Mouse (Mus musculus) kidney, postnatal 0 days (tissue): ENCODE results near the gene Stau1. TPM values are rescaled to one million over a fixed set of nuclear protein-coding genes. Genes with fewer than 3 reads are reported as not detected.

ENCODE experiments used
- ATAC-seq: fragments of 200-750 bp; cut with Nextera tagmentation; replicated peaks from 2 replicates; pipeline ENCODE4 v1.8.0; 2017; ENCODE audit warnings: low read depth, moderate number of reproducible peaks, moderate TSS enrichment, moderate library complexity; ENCODE audit not compliant: low FRiP score
- DNase-seq: peaks from one replicate; pipeline ENCODE4 v3.0.0-alpha.2; 2016; ENCODE audit warnings: low spot score
- H3K27ac ChIP-seq: fragments of 300-500 bp; sonication (generic); 2 replicates; pipeline ENCODE4 v1.5.1; 2014; ENCODE audit warnings: mild to moderate bottlenecking
- H3K27me3 ChIP-seq: fragments of 300-500 bp; sonication (generic); 2 replicates; pipeline ENCODE4 v1.6.1; 2014; ENCODE audit warnings: low read length, mixed read lengths; ENCODE audit not compliant: insufficient read depth
- H3K36me3 ChIP-seq: fragments of 300-500 bp; sonication (generic); 2 replicates; pipeline ENCODE4 v1.6.1; 2014; ENCODE audit warnings: low read length, mixed read lengths; ENCODE audit not compliant: insufficient read depth
- H3K4me1 ChIP-seq: fragments of 300-500 bp; sonication (generic); replicated peaks from 2 replicates; pipeline ENCODE4 v1.6.1; 2014; ENCODE audit warnings: antibody characterized with exemption, low read length, mixed read lengths; ENCODE audit not compliant: insufficient read depth
- H3K4me2 ChIP-seq: fragments of 300-500 bp; sonication (generic); 2 replicates; pipeline ENCODE4 v1.6.1; 2014; ENCODE audit warnings: mild to moderate bottlenecking, low read length, moderate library complexity, mixed read lengths
- H3K4me3 ChIP-seq: fragments of 300-500 bp; sonication (generic); replicated peaks from 2 replicates; pipeline ENCODE4 v1.5.1; 2014; ENCODE audit warnings: low read depth, low read length
- H3K9ac ChIP-seq: fragments of 300-500 bp; sonication (generic); 2 replicates; pipeline ENCODE4 v1.6.1; 2014; ENCODE audit warnings: low read depth, low read length
- H3K9me3 ChIP-seq: fragments of 300-500 bp; sonication (generic); replicated peaks from 2 replicates; pipeline ENCODE4 v1.6.1; 2016; ENCODE audit warnings: low read length, inconsistent platforms, mixed read lengths
- CTCF ChIP-seq: IDR thresholded peaks from 2 replicates; pipeline ENCODE4 v1.5.1; 2016; ENCODE audit warnings: antibody characterized with exemption, low read depth, mild to moderate bottlenecking, moderate library complexity
- WGBS: fragments of 180-500 bp; shearing (Covaris S2); extraction: QIAGEN DNeasy Blood & Tissue Kit; methylation state at CpG from one replicate; pipeline ENCODE4 v1.1.7; 2014; 5-methylcytosine and 5-hydroxymethylcytosine counted together
- polyA plus RNA-seq: library from polyadenylated mRNA; unstranded; fragments of >200 nt; fragmentation: Nextera tagmentation; extraction: Ambion mirVana; gene quantifications from 2 replicates; pipeline ENCODE4 v1.2.1, GENCODE M21; 2015

The Stau1 gene
- 61.4 and 73.3 TPM in 2 replicates for polyA plus RNA-seq

DNA sequence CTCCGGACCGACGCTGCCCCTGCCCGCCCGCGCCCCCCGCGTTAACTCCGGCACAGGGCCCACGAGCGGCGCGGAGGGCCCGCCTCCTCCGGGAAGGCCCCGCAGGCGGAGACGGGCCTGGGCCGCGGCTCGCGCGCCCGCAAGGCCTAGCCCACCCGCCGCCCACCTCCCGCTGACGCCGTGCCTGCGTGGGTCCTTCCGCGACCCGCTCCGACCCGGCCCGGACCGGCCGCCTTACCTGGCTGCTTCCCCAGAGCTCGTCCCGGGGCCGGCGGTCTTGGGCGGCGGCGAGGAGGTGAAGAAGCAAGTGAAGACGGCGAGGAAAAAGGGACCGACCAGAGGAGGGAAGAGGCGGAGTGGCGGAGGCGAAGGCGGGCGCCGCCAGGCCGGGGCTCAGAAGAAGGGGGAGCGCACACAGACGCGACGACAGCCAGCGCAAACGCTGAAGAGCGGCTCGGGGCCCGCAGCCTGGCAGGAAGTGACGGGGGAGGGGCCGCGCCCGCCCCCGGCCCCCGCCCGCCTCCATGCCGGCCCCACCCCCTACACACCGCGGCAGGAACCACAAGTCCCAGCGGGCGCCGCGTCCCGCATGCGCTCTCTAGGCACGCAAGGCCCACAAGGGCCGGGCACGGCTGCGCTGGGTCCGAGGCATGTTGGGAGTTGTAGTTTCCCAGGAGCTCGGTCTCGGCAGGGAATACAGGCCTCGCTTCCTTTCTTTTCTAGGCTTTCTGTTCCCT lies at the start of gene Stau1:
Stau1 (minus strand) TSS at position 504 of the 737 bp plus-strand sequence.
- peak within 1 kb of the TSS; percentile 87 for H3K4me2 ChIP-seq
- DNase-seq (peak; percentile 98), ATAC-seq (peak; percentile 99)
- H3K4me3 ChIP-seq, result peak within 1 kb of the TSS; percentile 81
- H3K36me3 ChIP-seq, result no peaks in the 10 kb centered on the region
- TF ChIP-seq CTCF, result 0 out of 2 replicates have a peak, but pooled peaks have one; percentile 3
- under 1% methylated on average over 87 of the region's 88 CpGs for WGBS
- peaks cover 20% of the 10 kb centered on the region; the same call in 1 of the 2 replicates for H3K4me1 ChIP-seq
- no peaks in the 10 kb centered on the region for H3K9me3 ChIP-seq
- no peaks in the 10 kb centered on the region for H3K27me3 ChIP-seq
- H3K9ac ChIP-seq, result peak within 1 kb of the TSS; percentile 92
- H3K27ac ChIP-seq, result peak within 1 kb of the TSS; percentile 95

DNA sequence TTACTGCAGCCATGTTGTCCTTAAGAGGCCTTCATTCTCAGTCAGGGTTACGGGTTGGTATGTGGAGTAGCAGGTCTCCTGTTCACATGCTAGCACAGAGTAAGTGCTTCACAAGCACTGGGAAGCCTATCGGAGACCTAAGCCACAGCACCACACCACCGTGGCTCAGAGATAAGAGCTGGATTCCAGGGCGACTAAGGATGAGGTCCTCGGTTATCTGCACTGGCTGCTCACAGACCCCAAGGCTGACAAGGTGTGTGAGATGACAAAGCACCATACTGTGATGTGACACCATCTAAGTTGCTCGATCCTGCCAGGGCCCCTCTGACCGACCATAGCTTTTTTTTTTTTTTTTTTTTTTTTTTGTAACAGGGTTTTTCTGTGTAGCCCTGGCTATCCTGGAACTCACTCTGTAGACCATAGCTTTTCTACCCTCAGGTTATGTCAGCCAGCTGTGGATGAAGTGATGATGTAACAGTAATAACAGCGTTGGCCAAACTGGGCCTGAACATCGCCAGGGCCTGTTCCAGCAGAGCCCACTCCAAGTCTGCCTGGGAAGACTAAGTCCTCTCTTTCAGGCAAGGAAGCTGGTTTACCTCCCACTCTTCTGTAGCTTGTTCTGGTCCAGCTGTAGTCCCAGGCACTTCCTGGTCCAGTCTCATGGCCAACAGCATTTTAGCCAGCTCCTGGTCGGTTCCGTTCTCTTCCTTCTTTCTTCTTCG lies 47.5 kb upstream of the Stau1 start:
- Histone ChIP-seq H3K36me3 (peaks cover 81% of the 10 kb centered on the region), H3K4me2 (no peak overlapping the region), H3K27me3 (no peaks in the 10 kb centered on the region), H3K27ac (no peak overlapping the region), H3K4me3 (no peak overlapping the region), H3K9ac (no peak overlapping the region), H3K4me1 (no peaks in the 10 kb centered on the region), H3K9me3 (no peaks in the 10 kb centered on the region)
- ATAC-seq (no peak), DNase-seq (no peak)
- TF ChIP-seq CTCF, result no peak
- WGBS, result 94% methylated on average over 12 of the region's 12 CpGs

DNA sequence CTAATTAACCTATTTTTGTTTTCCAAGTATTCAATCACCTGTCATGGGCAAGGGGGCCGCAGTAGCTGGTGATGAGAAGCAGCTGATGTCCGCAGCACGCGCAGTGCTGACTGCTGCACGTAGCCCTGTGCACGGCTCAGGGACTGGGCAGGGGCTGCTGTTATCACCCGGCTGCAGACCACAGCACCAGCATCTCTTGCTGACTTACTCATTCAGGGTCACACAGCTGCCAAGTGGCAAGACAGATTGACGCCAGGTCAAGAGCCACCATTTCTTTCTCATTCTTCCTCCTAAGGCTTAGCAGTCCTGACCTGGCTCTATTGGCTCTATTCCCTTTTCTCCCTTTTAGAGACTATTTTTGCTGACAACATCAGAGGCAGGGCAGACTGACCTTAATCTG lies 43.3 kb upstream of the Stau1 start:
- no peak for TF ChIP-seq CTCF
- no peak overlapping the region for H3K4me3 ChIP-seq
- DNase-seq (no peak), ATAC-seq (no peak)
- no peak overlapping the region for H3K9ac ChIP-seq
- WGBS, result 44% methylated on average over 8 of the region's 8 CpGs
- no peak overlapping the region for H3K4me2 ChIP-seq
- no peaks in the 10 kb centered on the region for H3K4me1 ChIP-seq
- H3K27me3 ChIP-seq, result no peaks in the 10 kb centered on the region
- H3K9me3 ChIP-seq, result no peaks in the 10 kb centered on the region
- no peak overlapping the region for H3K27ac ChIP-seq
- peaks cover 89% of the 10 kb centered on the region for H3K36me3 ChIP-seq

DNA sequence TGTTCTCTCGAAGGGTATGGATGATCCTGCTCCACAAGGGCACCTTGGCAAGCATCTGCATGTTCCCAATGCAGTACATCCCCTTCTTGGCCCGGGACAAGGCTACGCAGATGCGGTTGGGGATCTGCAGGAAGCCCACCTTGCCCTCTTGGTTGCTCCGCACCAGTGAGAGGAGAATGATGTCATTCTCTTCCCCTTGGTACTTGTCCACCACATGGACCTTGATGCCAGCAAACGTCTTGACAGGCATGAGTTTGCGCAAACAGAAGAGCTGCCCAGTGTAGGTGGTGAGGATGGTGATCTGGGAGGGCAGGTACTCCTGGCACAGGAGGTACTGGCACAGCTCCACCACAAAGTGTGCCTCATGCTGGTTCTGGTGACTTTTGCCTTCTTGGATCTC lies 42.6 kb upstream of the Stau1 start:
- Histone ChIP-seq H3K36me3 (peaks cover 84% of the 10 kb centered on the region), H3K9me3 (no peaks in the 10 kb centered on the region), H3K9ac (no peak overlapping the region), H3K27ac (no peak overlapping the region), H3K4me1 (no peaks in the 10 kb centered on the region), H3K4me3 (no peak overlapping the region), H3K27me3 (no peaks in the 10 kb centered on the region), H3K4me2 (no peak overlapping the region)
- DNase-seq (no peak), ATAC-seq (no peak)
- no peak for TF ChIP-seq CTCF
- 91% methylated on average over 7 of the region's 7 CpGs for WGBS

DNA sequence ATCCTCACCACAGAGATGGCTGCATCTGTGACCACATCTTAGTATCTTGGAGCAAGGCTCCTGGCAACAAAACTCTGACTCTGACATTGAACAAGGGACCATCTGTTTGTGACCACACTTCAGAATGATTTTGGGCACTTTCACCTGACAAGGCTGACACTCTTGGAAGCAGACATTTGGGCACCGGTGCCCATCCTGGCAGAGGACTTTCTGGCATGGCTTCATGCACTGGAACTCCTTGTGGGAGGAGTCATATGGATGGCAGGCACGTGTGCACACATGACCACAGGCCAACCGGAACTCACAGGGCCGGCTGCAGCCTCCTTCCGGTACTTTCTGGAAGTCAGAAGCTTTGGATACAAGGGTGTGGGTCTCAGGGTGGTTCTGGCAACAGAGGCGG lies 42.2 kb upstream of the Stau1 start:
- H3K36me3 ChIP-seq, result peaks cover 82% of the 10 kb centered on the region
- DNase-seq (no peak), ATAC-seq (no peak)
- no peak overlapping the region for H3K4me3 ChIP-seq
- H3K4me1 ChIP-seq, result no peaks in the 10 kb centered on the region
- TF ChIP-seq CTCF, result no peak
- H3K9me3 ChIP-seq, result no peaks in the 10 kb centered on the region
- H3K4me2 ChIP-seq, result no peak overlapping the region
- 88% methylated on average over 6 of the region's 6 CpGs for whole genome bisulfite sequencing
- no peak overlapping the region for H3K9ac ChIP-seq
- H3K27me3 ChIP-seq, result no peaks in the 10 kb centered on the region
- no peak overlapping the region for H3K27ac ChIP-seq

DNA sequence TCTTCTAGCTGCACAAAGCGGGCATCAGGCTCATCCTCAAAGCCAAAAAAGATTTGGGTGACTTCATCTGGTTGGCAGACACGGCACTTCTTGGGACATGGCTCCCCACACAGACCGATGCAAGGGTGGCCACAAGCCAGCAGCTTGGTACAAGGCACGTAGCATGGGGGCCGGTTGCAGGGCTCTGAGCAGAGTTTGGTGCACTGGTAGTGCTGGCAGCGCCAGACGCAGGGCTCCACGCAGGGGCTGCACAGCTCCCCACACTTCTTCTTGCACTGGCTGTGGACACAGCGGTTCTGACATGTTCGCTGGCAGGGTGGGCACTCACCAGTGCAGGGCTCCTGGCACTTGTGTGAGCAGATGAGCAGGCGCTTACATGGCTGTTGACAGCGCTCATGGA lies 41.6 kb upstream of the Stau1 start:
- no peaks in the 10 kb centered on the region for H3K9me3 ChIP-seq
- ATAC-seq (no peak), DNase-seq (no peak)
- no peak overlapping the region for H3K9ac ChIP-seq
- H3K4me3 ChIP-seq, result no peak overlapping the region
- H3K27ac ChIP-seq, result no peak overlapping the region
- 93% methylated on average over 12 of the region's 12 CpGs for WGBS
- no peaks in the 10 kb centered on the region for H3K27me3 ChIP-seq
- no peaks in the 10 kb centered on the region for H3K4me1 ChIP-seq
- no peak for TF ChIP-seq CTCF
- peaks cover 76% of the 10 kb centered on the region for H3K36me3 ChIP-seq
- H3K4me2 ChIP-seq, result no peak overlapping the region
